Mouse (Mus musculus) cerebellum, adult 2 months (tissue): ENCODE measurements at regions not wholly inside any gene's neighbourhood (a gene's known extent, or its start where the extent isn't known, plus 50 kb on each side); places are given as distances from the start of the nearest gene placed in this dataset.

ENCODE experiments used
- CTCF ChIP-seq: fragments of 200-500 bp; IDR thresholded peaks from 2 replicates; pipeline ENCODE4 v1.5.1; 2011; ENCODE audit warnings: low read depth, mild to moderate bottlenecking, control low read depth, low read length, moderate library complexity, borderline replicate concordance; ENCODE audit not compliant: insufficient read depth
- POLR2A ChIP-seq: fragments of 200-500 bp; IDR thresholded peaks from 2 replicates; pipeline ENCODE4 v1.6.1; 2011; ENCODE audit warnings: low read length, control low read depth, borderline replicate concordance; ENCODE audit not compliant: insufficient read depth

DNA sequence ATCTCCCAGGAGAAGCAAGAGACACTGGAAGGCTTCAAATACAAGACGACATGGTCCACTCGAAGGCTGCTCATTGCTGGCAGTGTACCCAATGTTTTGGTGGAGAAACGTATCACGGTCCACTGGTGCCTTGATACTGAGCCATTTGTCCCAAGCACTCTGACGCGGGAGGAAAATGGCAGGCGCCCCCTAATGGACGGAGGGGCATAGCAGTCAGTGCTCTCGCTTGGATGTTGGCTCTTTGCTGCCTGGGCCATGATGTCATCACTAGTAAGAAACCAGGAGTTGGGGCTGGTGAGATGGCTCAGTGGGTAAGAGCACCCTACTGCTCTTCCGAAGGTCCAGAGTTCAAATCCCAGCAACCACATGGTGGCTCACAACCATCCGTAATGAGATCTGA is 83.5 kb upstream of the Zfp618 start:
- TF ChIP-seq CTCF (no peak), POLR2A (no peak)
